In genomic region chr6:91683602-91684473, GRCm38 (mm10) we compare ENCODE assay signal across 8 mouse cellular contexts. TPM values are rescaled to one million over a fixed set of nuclear protein-coding genes. Genes with fewer than 3 reads are reported as not detected.
A peak's percentile ranks its signal among the peaks of the same experiment; 100 is the strongest.
DNase-seq lines count a peak whose midpoint lies in the region; ATAC-seq and TF ChIP-seq lines count a peak whose summit lies in the region.

Slc6a6 (plus strand) TSS chr6:91684053.

- H3K4me1 ChIP-seq in CH12.LX (ENCODE audit: control insufficient read depth in 1 of 2, insufficient read depth in 2 of 2), result peaks cover 30 to 61% of the 10 kb centered on the region in 2 experiments
- H3K4me1 ChIP-seq in forebrain, embryonic 13.5 days, result peaks cover 54% of the 10 kb centered on the region
- H3K4me1 ChIP-seq in liver, postnatal 0 days (ENCODE audit: insufficient read depth), result peaks cover 46% of the 10 kb centered on the region
- peaks cover 24% of the 10 kb centered on the region for H3K4me1 ChIP-seq in neural tube, embryonic 14.5 days (ENCODE audit: control insufficient read depth, insufficient read depth, low read length)

- no peaks in the 10 kb centered on the region for H3K27me3 ChIP-seq in CH12.LX (replicated peaks)
- no peaks in the 10 kb centered on the region for H3K27me3 ChIP-seq in forebrain, embryonic 13.5 days
- H3K27me3 ChIP-seq in liver, postnatal 0 days (ENCODE audit: insufficient read depth, low read length), result no peaks in the 10 kb centered on the region
- H3K27me3 ChIP-seq in neural tube, embryonic 14.5 days (ENCODE audit: control insufficient read depth, insufficient read depth, low read length), result no peaks in the 10 kb centered on the region

- no peaks in the 10 kb centered on the region for H3K9me3 ChIP-seq in CH12.LX (replicated peaks; ENCODE audit: low read length)
- H3K9me3 ChIP-seq in forebrain, embryonic 13.5 days (replicated peaks), result no peaks in the 10 kb centered on the region
- H3K9me3 ChIP-seq in liver, postnatal 0 days (ENCODE audit: low read length), result no peaks in the 10 kb centered on the region
- no peaks in the 10 kb centered on the region for H3K9me3 ChIP-seq in neural tube, embryonic 14.5 days (ENCODE audit: control insufficient read depth, low read length)

- peaks cover 9% of the 10 kb centered on the region for H3K79me2 ChIP-seq in CH12.LX (replicated peaks; ENCODE audit: control insufficient read depth, extremely low read depth, insufficient read depth, poor library complexity, severe bottlenecking)

- in situ Hi-C loops in CH12.LX (cut with MboI; ENCODE audit: low pct_ligation_motif_present, low pct_unique_long_range_greater_than_20kb, low sequenced_read_pairs), result no loop called here

- no peak; a peak in 1 of 4 replicates for TF ChIP-seq CTCF in CH12.LX (conservative IDR thresholded peaks at IDR 0.05 in 1 of 2, IDR thresholded peaks at IDR 0.05 in 1 of 2; ENCODE audit: low read depth in 2 of 2, low read length in 2 of 2)
- TF ChIP-seq CTCF in liver, postnatal 0 days (IDR thresholded peaks at IDR 0.05; ENCODE audit: low read depth), result no peak

- H3K27ac ChIP-seq in CH12.LX (ENCODE audit: insufficient read depth, low read depth), result peak within 1 kb of the TSS; percentile 71
- peak within 1 kb of the TSS; percentile 94 for H3K27ac ChIP-seq in forebrain, embryonic 13.5 days
- H3K27ac ChIP-seq in liver, postnatal 0 days (ENCODE audit: low read depth), result peak within 1 kb of the TSS; percentile 92
- peak within 1 kb of the TSS; percentile 95 for H3K27ac ChIP-seq in neural tube, embryonic 14.5 days (ENCODE audit: low read depth, low read length)

- peak; percentile 83 for TF ChIP-seq POLR2A in CH12.LX (IDR thresholded peaks at IDR 0.05; ENCODE audit: low read depth, low read length)

- intact Hi-C loops in heart, postnatal 10 days (cut with DNase I), result loop anchor here (2.0 kb wide), 3 partner anchors 45 to 157 kb away; no protein-coding TSS in a partner anchor

- no peak for TF ChIP-seq EP300 in CH12.LX (IDR thresholded peaks at IDR 0.05; ENCODE audit: low read length)
- TF ChIP-seq EP300 in liver, postnatal 0 days (IDR thresholded peaks at IDR 0.05; ENCODE audit: low read depth), result no peak

- H3K4me2 ChIP-seq in CH12.LX (ENCODE audit: insufficient read depth, low read depth, poor library complexity, severe bottlenecking), result peak within 1 kb of the TSS; percentile 59
- peak within 1 kb of the TSS; percentile 85 for H3K4me2 ChIP-seq in forebrain, embryonic 13.5 days
- H3K4me2 ChIP-seq in liver, postnatal 0 days (ENCODE audit: low read depth, low read length), result peak within 1 kb of the TSS; percentile 96
- H3K4me2 ChIP-seq in neural tube, embryonic 14.5 days (ENCODE audit: low read depth, low read length), result peak within 1 kb of the TSS; percentile 93

- H3K4me3 ChIP-seq in CH12.LX (replicated peaks in 1 of 3; ENCODE audit: low read depth in 2 of 3, low read length in 2 of 3, poor library complexity in 1 of 3), result peak within 1 kb of the TSS; percentile 71 to 97 (median 94)
- peak within 1 kb of the TSS; percentile 91 for H3K4me3 ChIP-seq in forebrain, embryonic 13.5 days
- peak within 1 kb of the TSS; percentile 87 for H3K4me3 ChIP-seq in liver, postnatal 0 days (ENCODE audit: low read depth, low read length)
- H3K4me3 ChIP-seq in neural tube, embryonic 14.5 days (ENCODE audit: low read depth, low read length), result peak within 1 kb of the TSS; percentile 89

- peak; percentile 85 for DNase-seq in CH12.LX (ENCODE audit: extremely low read depth)
- DNase-seq in c-Kit-positive CD71-positive TER-119-positive erythroid progenitor cells, embryonic 14.5 days (ENCODE audit: low spot score), result peak; percentile 81
- peak; percentile 89 to 90 for DNase-seq in heart, postnatal 10 days
- no peak for DNase-seq in large intestine, adult 2 months (ENCODE audit: low read depth, low spot score)
- peak; percentile 93 for DNase-seq in liver, postnatal 0 days
- DNase-seq in testis, postnatal 10 days (ENCODE audit: low spot score), result peak; percentile 94

- WGBS in forebrain, embryonic 13.5 days, result under 1% methylated on average over 48 of the region's 69 CpGs
- under 1% methylated on average over 62 of the region's 69 CpGs for WGBS in large intestine, adult 2 months
- whole genome bisulfite sequencing in liver, postnatal 0 days (ENCODE audit: insufficient replicate concordance), result 2% methylated on average over 51 of the region's 69 CpGs
- under 1% methylated on average over 63 of the region's 69 CpGs for WGBS in neural tube, embryonic 14.5 days

- TF ChIP-seq RAD21 in CH12.LX (IDR thresholded peaks at IDR 0.05; ENCODE audit: low read depth, low read length), result peak; percentile 2; the same call in 1 of the 2 replicates

- peak; percentile 88 for ATAC-seq in forebrain, embryonic 13.5 days
- ATAC-seq in liver, postnatal 0 days, result peak; percentile 85
- ATAC-seq in neural tube, embryonic 14.5 days (ENCODE audit: low read depth), result peak; percentile 88

- dilution Hi-C loops in CH12.LX (cut with MboI; ENCODE audit: extremely low pct_ligation_motif_present, extremely low pct_unique_long_range_greater_than_20kb, low sequenced_read_pairs), result no loop called here

- peaks cover 0 to 19% of the 10 kb centered on the region in 2 experiments for H3K36me3 ChIP-seq in CH12.LX (replicated peaks in 1 of 2; ENCODE audit: control insufficient read depth in 1 of 2, insufficient read depth in 1 of 2, low read length in 1 of 2)
- no peaks in the 10 kb centered on the region for H3K36me3 ChIP-seq in forebrain, embryonic 13.5 days (ENCODE audit: poor library complexity, severe bottlenecking)
- no peaks in the 10 kb centered on the region for H3K36me3 ChIP-seq in liver, postnatal 0 days (replicated peaks; ENCODE audit: insufficient read depth, low read length)
- no peaks in the 10 kb centered on the region for H3K36me3 ChIP-seq in neural tube, embryonic 14.5 days (ENCODE audit: control insufficient read depth, insufficient read depth, low read length)

- H3K9ac ChIP-seq in CH12.LX (ENCODE audit: insufficient read depth, low read depth), result peak within 1 kb of the TSS; percentile 89
- H3K9ac ChIP-seq in forebrain, embryonic 13.5 days, result peak within 1 kb of the TSS; percentile 94
- H3K9ac ChIP-seq in liver, postnatal 0 days (replicated peaks), result peak within 1 kb of the TSS; percentile 90
- peak within 1 kb of the TSS; percentile 92 for H3K9ac ChIP-seq in neural tube, embryonic 14.5 days (replicated peaks; ENCODE audit: low read depth, low read length)

TF ChIP-seq in CH12.LX, 34 proteins besides CTCF, POLR2A, EP300 and RAD21:
- TF ChIP-seq IRF4 (IDR thresholded peaks at IDR 0.05; ENCODE audit: low read depth, low read length) (0 out of 2 replicates have a peak, but pooled peaks have one; percentile 45), UBTF (IDR thresholded peaks at IDR 0.05; ENCODE audit: low read depth, low read length) (peak; percentile 65; the same call in 1 of the 2 replicates), TCF12 (IDR thresholded peaks at IDR 0.05; ENCODE audit: low read depth, low read length) (peak; percentile 64; the same call in 1 of the 2 replicates), ELF1 (IDR thresholded peaks at IDR 0.05; ENCODE audit: low read depth, low read length) (peak; percentile 42; the same call in 1 of the 2 replicates), PAX5 (IDR thresholded peaks at IDR 0.05; ENCODE audit: low read length) (no peak), CHD2 (IDR thresholded peaks at IDR 0.05; ENCODE audit: low read length) (0 out of 2 replicates have a peak, but pooled peaks have one; percentile 32), RCOR1 (conservative IDR thresholded peaks at IDR 0.05; ENCODE audit: low read depth, low read length) (no peak), BHLHE40 (IDR thresholded peaks at IDR 0.05; ENCODE audit: low read depth, low read length) (peak; percentile 83), MAX (IDR thresholded peaks at IDR 0.05; ENCODE audit: low read length) (peak; percentile 65), TBP (conservative IDR thresholded peaks at IDR 0.05; ENCODE audit: low read depth, low read length) (peak; percentile 84; the same call in 1 of the 2 replicates), SIN3A (IDR thresholded peaks at IDR 0.05; ENCODE audit: low read length) (peak; percentile 84), NRF1 (IDR thresholded peaks at IDR 0.05; ENCODE audit: low read depth, low read length) (peak; percentile 79), HCFC1 (IDR thresholded peaks at IDR 0.05; ENCODE audit: low read depth, low read length) (no peak; the same call in 1 of the 2 replicates), MXI1 (IDR thresholded peaks at IDR 0.05; ENCODE audit: low read depth, low read length) (peak; percentile 73; the same call in 1 of the 2 replicates), ZMIZ1 (IDR thresholded peaks at IDR 0.05; ENCODE audit: low read depth, low read length) (peak; percentile 69; the same call in 1 of the 2 replicates), MYC (IDR thresholded peaks at IDR 0.05; ENCODE audit: low read depth, low read length) (peak; percentile 66; the same call in 1 of the 2 replicates), SMC3 (IDR thresholded peaks at IDR 0.05; ENCODE audit: low read depth, low read length) (no peak), MEF2A (IDR thresholded peaks at IDR 0.05; ENCODE audit: borderline replicate concordance, low read depth, low read length) (peak; percentile 66; the same call in 1 of the 2 replicates), NELFE (IDR thresholded peaks at IDR 0.05; ENCODE audit: low read depth, low read length) (peak; percentile 81)

RNA-seq across cellular contexts. Expression of gene Slc6a6, which starts in this region (rescaled TPM):
- total RNA-seq in CH12.LX (2012; rRNA removed), result 28.9 and 31.3 TPM in 2 replicates
- 28.4 and 30.1 TPM in 2 replicates for total RNA-seq in CH12.LX (2014; rRNA removed)
- polyA plus RNA-seq in CH12.LX (2012; ENCODE audit: insufficient read length, low read depth), result 42.6 and 56.0 TPM in 2 replicates
- polyA plus RNA-seq in forebrain, embryonic 13.5 days (2015; fragmentation: Nextera tagmentation; extraction: Ambion mirVana), result 68.2 and 73.1 TPM in 2 replicates
- 100 to 1,000 TPM; 160 to 173 TPM for total RNA-seq in heart, postnatal 10 days (2021)
- polyA plus RNA-seq in large intestine, adult 2 months (2012; rRNA removed), result 74.2 and 172 TPM in 2 replicates
- 31.1 and 34.4 TPM in 2 replicates for polyA plus RNA-seq in liver, postnatal 0 days (2015; fragmentation: Nextera tagmentation; extraction: Ambion mirVana)
- 89.3 and 100 TPM in 2 replicates for polyA plus RNA-seq in neural tube, embryonic 14.5 days (2014; fragmentation: Nextera tagmentation; extraction: Ambion mirVana)

Comparison
In these comparisons a context has a peak if more than half of its experiments do, and no peak if none do; other contexts are left out.
1. RNA of gene Slc6a6 (total RNA-seq): 160 to 173 TPM in heart, postnatal 10 days; 28.4 to 31.3 TPM in CH12.LX; every median in the first group is over 4 times any median in the second.
2. Peak in every context shown above with its lines, with median percentiles within 50 percentile points of each other: H3K27ac ChIP-seq, H3K4me2 ChIP-seq, H3K4me3 ChIP-seq, H3K9ac ChIP-seq and ATAC-seq.